Mouse (Mus musculus) forebrain, embryonic 10.5 days (tissue): Measurements from ENCODE around the gene Tenm1. TPM values are rescaled to one million over a fixed set of nuclear protein-coding genes. Genes with fewer than 3 reads are reported as not detected.

Experiments
- DNase-seq: peaks from one replicate; pipeline ENCODE4 v3.0.0-alpha.2; 2017; ENCODE audit warnings: low spot score; ENCODE audit errors: extremely low spot score
- H3K27ac ChIP-seq: fragments of 300-500 bp; sonication (generic); 2 replicates; pipeline ENCODE4 v1.5.1; 2016; ENCODE audit warnings: mild to moderate bottlenecking
- H3K27me3 ChIP-seq: fragments of 300-500 bp; sonication (generic); 2 replicates; pipeline ENCODE4 v1.6.1; 2016; ENCODE audit warnings: mild to moderate bottlenecking; ENCODE audit not compliant: poor library complexity, severe bottlenecking
- H3K36me3 ChIP-seq: fragments of 300-500 bp; sonication (generic); replicated peaks from 2 replicates; pipeline ENCODE4 v1.6.1; 2016; ENCODE audit warnings: mild to moderate bottlenecking, moderate library complexity
- H3K4me1 ChIP-seq: fragments of 300-500 bp; sonication (generic); 2 replicates; pipeline ENCODE4 v1.6.1; 2016
- H3K4me3 ChIP-seq: fragments of 300-500 bp; sonication (generic); 2 replicates; pipeline ENCODE4 v1.5.1; 2016; ENCODE audit warnings: mild to moderate bottlenecking, moderate library complexity
- H3K9me3 ChIP-seq: fragments of 300-500 bp; sonication (generic); 2 replicates; pipeline ENCODE4 v1.6.1; 2016; ENCODE audit warnings: mild to moderate bottlenecking, moderate library complexity
- WGBS: fragments of 180-500 bp; shearing (Covaris S2); methylation state at CpG from one replicate; pipeline ENCODE4 v1.1.7; 2016; 5-methylcytosine and 5-hydroxymethylcytosine counted together
- polyA plus RNA-seq: library from polyadenylated mRNA; unstranded; fragments of >200 nt; fragmentation: Nextera tagmentation; extraction: Ambion mirVana; gene quantifications from 2 replicates; pipeline ENCODE4 v1.2.1, GENCODE M21; 2016

The Tenm1 gene
- 0.50 and 0.63 TPM in 2 replicates for polyA plus RNA-seq

GRCm38 (mm10) chrX:43428855-43429263 lies at the start of gene Tenm1:
Tenm1 (minus strand) TSS chrX:43429126.
- H3K9me3 ChIP-seq, result no peaks in the 10 kb centered on the region
- DNase-seq, result peak; percentile 29
- no peak within 1 kb of the TSS for H3K27ac ChIP-seq
- peak within 1 kb of the TSS; percentile 51 for H3K4me3 ChIP-seq
- 23% methylated on average over 22 of the region's 22 CpGs for WGBS
- H3K27me3 ChIP-seq, result peaks cover 38% of the 10 kb centered on the region
- H3K4me1 ChIP-seq, result peaks cover 11% of the 10 kb centered on the region; the same call in 1 of the 2 replicates
- no peaks in the 10 kb centered on the region for H3K36me3 ChIP-seq

DNA sequence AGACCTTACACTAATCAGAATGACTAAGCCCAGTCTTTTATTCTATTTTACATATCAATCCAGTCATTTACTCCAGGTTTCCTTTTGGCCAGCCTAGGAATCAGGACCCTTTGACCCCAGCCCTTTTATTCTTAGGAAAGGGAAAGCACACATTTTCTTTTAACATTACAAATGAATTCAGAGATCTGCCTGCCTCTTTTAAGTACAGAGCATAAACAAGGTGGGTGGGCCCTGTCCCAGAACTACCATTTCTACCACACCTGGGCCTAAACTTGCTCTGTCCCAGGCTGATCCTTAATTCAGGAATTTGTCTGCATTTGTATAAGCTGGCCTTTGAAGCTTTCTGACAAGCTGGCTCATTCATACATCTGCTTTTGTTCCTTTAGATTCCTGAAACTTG lies 38.4 kb upstream of the Tenm1 start:
- H3K27ac ChIP-seq, result no peak overlapping the region
- no peaks in the 10 kb centered on the region for H3K9me3 ChIP-seq
- no peak overlapping the region for H3K4me3 ChIP-seq
- H3K4me1 ChIP-seq, result no peaks in the 10 kb centered on the region
- no peak for DNase-seq
- H3K36me3 ChIP-seq, result no peaks in the 10 kb centered on the region
- no peaks in the 10 kb centered on the region for H3K27me3 ChIP-seq

- Histone ChIP-seq H3K9me3 (no peaks in the 10 kb centered on the region), H3K4me1 (peaks cover 11% of the 10 kb centered on the region; the same call in 1 of the 2 replicates), H3K36me3 (no peaks in the 10 kb centered on the region), H3K27me3 (peaks cover 38% of the 10 kb centered on the region), H3K4me3 (peak overlapping the region; percentile 51), H3K27ac (no peak overlapping the region)
- peak; percentile 22 for DNase-seq
- WGBS, result 13% methylated on average over 11 of the region's 11 CpGs
These were observed 1.7 kb upstream of the Tenm1 start for GRCm38 (mm10) chrX:43430581-43430980.

DNA sequence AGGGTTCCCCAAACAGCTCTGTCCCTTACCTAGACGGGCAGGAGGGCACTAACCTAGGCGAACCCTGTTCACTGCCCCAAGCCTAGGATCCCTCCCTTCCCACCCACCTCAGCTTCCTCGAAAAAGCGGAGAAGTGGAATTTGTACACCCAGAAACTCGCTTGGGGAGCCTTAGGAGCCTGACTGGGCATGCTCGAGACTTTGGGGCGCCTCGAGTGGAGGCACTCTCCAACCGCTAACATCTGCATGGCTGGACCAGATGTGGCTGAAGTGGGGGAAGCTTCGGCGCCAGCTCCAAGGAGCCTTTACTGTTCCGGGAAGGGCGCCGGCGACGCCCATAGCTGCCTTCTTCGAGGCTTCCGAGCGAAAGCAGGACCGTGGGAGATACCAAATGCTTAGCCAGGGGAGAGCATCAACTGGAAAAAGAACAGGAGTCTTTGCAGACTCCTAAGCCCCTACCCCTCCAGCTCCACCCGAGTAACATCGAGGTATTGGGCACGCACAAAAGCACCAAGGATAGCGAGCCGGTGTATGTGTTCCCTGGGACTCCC lies 1.1 kb upstream of the Tenm1 start:
- 16% methylated on average over 25 of the region's 25 CpGs for WGBS
- H3K4me1 ChIP-seq, result peaks cover 11% of the 10 kb centered on the region; the same call in 1 of the 2 replicates
- peak; percentile 17 for DNase-seq
- peaks cover 38% of the 10 kb centered on the region for H3K27me3 ChIP-seq
- no peak overlapping the region for H3K27ac ChIP-seq
- no peaks in the 10 kb centered on the region for H3K9me3 ChIP-seq
- peak overlapping the region; percentile 51 for H3K4me3 ChIP-seq
- H3K36me3 ChIP-seq, result no peaks in the 10 kb centered on the region

DNA sequence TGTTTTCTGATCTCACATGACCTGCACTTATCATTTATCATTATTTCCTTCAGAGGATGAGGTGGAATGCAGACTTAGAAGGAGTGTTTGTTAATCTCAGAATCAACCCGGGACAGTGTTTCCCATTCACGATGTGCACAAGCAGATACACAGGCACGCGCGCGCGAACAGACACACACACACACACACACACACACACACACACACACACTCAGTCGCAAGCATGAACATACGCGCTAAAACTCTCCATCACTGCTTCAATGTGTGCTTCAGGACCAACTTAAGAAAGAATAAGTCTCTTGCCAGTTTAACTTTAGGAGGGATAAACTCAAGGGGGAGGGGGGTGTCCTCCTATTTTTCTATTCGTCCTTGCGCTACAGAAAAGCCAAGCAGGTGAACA lies 411 bp upstream of the Tenm1 start:
- H3K9me3 ChIP-seq, result no peaks in the 10 kb centered on the region
- H3K27ac ChIP-seq, result no peak overlapping the region
- WGBS, result 25% methylated on average over 12 of the region's 12 CpGs
- H3K36me3 ChIP-seq, result no peaks in the 10 kb centered on the region
- peak overlapping the region; percentile 51 for H3K4me3 ChIP-seq
- H3K4me1 ChIP-seq, result peaks cover 11% of the 10 kb centered on the region; the same call in 1 of the 2 replicates
- no peak for DNase-seq
- peaks cover 38% of the 10 kb centered on the region for H3K27me3 ChIP-seq

GRCm38 (mm10) chrX:43427961-43428365 lies 963 bp downstream of the Tenm1 start:
- DNase-seq, result peak; percentile 14
- H3K27me3 ChIP-seq, result peaks cover 38% of the 10 kb centered on the region
- no peaks in the 10 kb centered on the region for H3K9me3 ChIP-seq
- no peak overlapping the region for H3K27ac ChIP-seq
- WGBS, result 19% methylated on average over 12 of the region's 12 CpGs
- no peaks in the 10 kb centered on the region for H3K36me3 ChIP-seq
- H3K4me3 ChIP-seq, result peak overlapping the region; percentile 51
- H3K4me1 ChIP-seq, result peaks cover 11% of the 10 kb centered on the region; the same call in 1 of the 2 replicates

GRCm38 (mm10) chrX:43427111-43427510 lies 1.8 kb downstream of the Tenm1 start:
- DNase-seq, result no peak
- Histone ChIP-seq H3K4me3 (peak overlapping the region; percentile 51), H3K36me3 (no peaks in the 10 kb centered on the region), H3K27ac (no peak overlapping the region), H3K4me1 (peaks cover 11% of the 10 kb centered on the region; the same call in 1 of the 2 replicates), H3K27me3 (peaks cover 38% of the 10 kb centered on the region), H3K9me3 (no peaks in the 10 kb centered on the region)
- WGBS, result 27% methylated on average over 10 of the region's 10 CpGs

DNA sequence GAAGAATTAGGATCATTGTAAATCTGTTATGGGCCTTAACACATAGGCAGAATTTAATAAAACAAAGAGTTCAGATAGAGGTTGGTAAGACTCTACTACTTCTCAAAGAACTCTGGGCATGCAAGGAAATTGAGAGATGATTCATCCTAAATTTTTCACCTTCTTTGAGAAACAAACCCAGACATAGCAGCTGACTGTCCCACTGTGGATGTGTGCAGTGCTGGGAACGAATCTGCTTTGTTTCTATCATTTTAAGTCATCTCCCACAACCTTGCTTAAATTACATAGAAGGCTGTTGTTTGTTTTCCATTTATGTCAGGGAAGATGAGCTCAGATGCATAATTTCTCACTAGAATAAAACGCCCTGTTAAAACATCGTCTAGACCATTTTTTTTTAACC lies 31.0 kb downstream of the Tenm1 start:
- H3K9me3 ChIP-seq, result no peaks in the 10 kb centered on the region
- no peaks in the 10 kb centered on the region for H3K4me1 ChIP-seq
- no peak for DNase-seq
- 89% methylated on average over 3 of the region's 3 CpGs for WGBS
- no peaks in the 10 kb centered on the region for H3K27me3 ChIP-seq
- no peak overlapping the region for H3K27ac ChIP-seq
- no peak overlapping the region for H3K4me3 ChIP-seq
- no peaks in the 10 kb centered on the region for H3K36me3 ChIP-seq

DNA sequence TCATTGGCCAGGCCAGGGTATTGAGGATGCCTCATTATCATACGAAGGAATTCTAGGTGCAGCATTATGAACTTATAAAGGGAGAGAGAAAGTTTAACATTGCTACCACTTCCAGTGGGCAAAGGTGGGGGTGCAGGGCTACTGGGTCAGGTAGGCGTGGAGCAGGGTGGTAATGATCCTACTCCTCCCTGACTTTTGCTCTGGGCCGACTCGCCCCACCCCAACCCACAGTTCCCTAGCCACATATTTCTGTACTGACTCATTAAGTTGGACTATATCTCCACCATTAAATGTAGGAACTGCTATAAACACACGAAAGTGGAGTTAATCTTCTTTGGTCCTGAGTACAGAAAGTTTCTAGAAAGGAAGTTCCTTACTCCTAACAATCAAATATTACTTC lies 40.8 kb downstream of the Tenm1 start:
- no peak overlapping the region for H3K4me3 ChIP-seq
- no peaks in the 10 kb centered on the region for H3K36me3 ChIP-seq
- no peaks in the 10 kb centered on the region for H3K9me3 ChIP-seq
- H3K27me3 ChIP-seq, result no peaks in the 10 kb centered on the region
- WGBS, result 89% methylated on average over 5 of the region's 5 CpGs
- no peak overlapping the region for H3K27ac ChIP-seq
- DNase-seq, result no peak
- H3K4me1 ChIP-seq, result no peaks in the 10 kb centered on the region

GRCm38 (mm10) chrX:43372526-43372925 lies 56.4 kb downstream of the Tenm1 start:
- Histone ChIP-seq H3K27ac (no peak overlapping the region), H3K9me3 (no peaks in the 10 kb centered on the region), H3K4me3 (no peak overlapping the region), H3K27me3 (no peaks in the 10 kb centered on the region), H3K36me3 (no peaks in the 10 kb centered on the region), H3K4me1 (no peaks in the 10 kb centered on the region)
- 50% methylated on average over 1 of the region's 1 CpGs for WGBS
- no peak for DNase-seq

DNA sequence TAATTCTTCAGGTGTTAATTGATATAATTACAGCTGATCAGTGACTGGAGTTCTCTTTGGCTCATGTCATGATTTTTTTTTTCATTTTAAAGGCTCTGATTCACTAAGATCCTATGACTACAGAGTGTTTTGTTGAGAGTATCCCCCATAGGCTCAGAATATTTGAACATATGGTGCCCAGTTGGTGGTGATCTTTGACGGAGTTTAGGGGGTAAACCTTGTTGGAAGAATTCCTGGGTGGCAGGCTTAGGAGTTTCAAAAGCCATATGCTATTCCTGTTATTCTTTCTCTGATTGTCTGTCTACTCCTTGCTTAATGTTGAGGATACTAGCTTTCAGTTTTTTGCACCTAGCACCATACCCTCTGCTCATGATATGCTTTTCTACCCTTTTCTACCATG lies 109.6 kb downstream of the Tenm1 start:
- no peaks in the 10 kb centered on the region for H3K36me3 ChIP-seq
- WGBS, result 89% methylated on average over 1 of the region's 1 CpGs

GRCm38 (mm10) chrX:43317801-43318520 lies 111.0 kb downstream of the Tenm1 start:
- DNase-seq, result no peak
- Histone ChIP-seq H3K27me3 (no peaks in the 10 kb centered on the region), H3K36me3 (no peaks in the 10 kb centered on the region), H3K4me3 (no peak overlapping the region), H3K4me1 (no peaks in the 10 kb centered on the region), H3K27ac (no peak overlapping the region), H3K9me3 (no peaks in the 10 kb centered on the region)
- 91% methylated on average over 3 of the region's 3 CpGs for WGBS

More for the DNA sequence above, 109.6 kb downstream of the Tenm1 start:
- Histone ChIP-seq H3K9me3 (no peaks in the 10 kb centered on the region), H3K4me1 (no peaks in the 10 kb centered on the region), H3K27ac (no peak overlapping the region), H3K27me3 (no peaks in the 10 kb centered on the region), H3K4me3 (no peak overlapping the region)
- DNase-seq, result no peak

- no peaks in the 10 kb centered on the region for H3K9me3 ChIP-seq
- no peak overlapping the region for H3K4me3 ChIP-seq
- 77% methylated on average over 4 of the region's 4 CpGs for WGBS
- H3K27ac ChIP-seq, result no peak overlapping the region
- H3K27me3 ChIP-seq, result no peaks in the 10 kb centered on the region
- no peak for DNase-seq
- H3K36me3 ChIP-seq, result no peaks in the 10 kb centered on the region
- no peaks in the 10 kb centered on the region for H3K4me1 ChIP-seq
These were observed 193.1 kb downstream of the Tenm1 start for GRCm38 (mm10) chrX:43235844-43236243.
